Mouse (Mus musculus): Measurements from ENCODE around the gene Mag. TPM values are rescaled to one million over a fixed set of nuclear protein-coding genes. Genes with fewer than 3 reads are reported as not detected.

Gene Mag
- polyA plus RNA-seq, 1 experiment from 2014 or later: 0.24 TPM

DNA sequence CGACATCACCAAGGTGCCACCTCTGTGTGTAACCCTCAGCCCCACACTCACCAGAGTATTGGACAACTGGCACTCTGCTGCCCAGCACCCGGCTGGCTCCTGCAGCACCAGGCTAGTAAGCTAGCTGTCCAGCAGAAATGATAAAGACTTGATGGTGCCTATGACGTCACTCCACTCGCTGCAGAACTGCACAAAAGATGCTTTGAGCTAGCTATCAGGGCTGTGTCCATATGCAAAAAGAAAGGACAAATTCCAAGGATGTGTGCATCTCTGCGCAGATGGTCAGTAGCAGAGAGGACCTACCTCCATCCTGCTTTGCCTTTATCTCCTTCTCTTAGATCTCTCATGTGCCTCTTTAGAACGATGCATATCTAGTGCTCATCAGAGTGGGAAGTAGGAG is 58.6 kb downstream of the Mag start, which contains the start of gene Ffar3:
Ffar3 (minus strand) TSS at position 101 of the 400 bp plus-strand sequence.
- Histone ChIP-seq H3K9ac (no peak within 1 kb of the TSS), H3K9me3 (no peaks in the 10 kb centered on the region), H3K4me2 (replicated peaks) (no peak within 1 kb of the TSS), H3K4me1 (replicated peaks) (peaks cover 4% of the 10 kb centered on the region; the same call in 1 of the 2 replicates), H3K27me3 (replicated peaks) (no peaks in the 10 kb centered on the region; the same call in 1 of the 2 replicates), H3K27ac (no peak within 1 kb of the TSS), H3K36me3 (no peaks in the 10 kb centered on the region), H3K4me3 (replicated peaks) (no peak within 1 kb of the TSS)
- 69% methylated on average over 6 of the region's 6 CpGs for WGBS
- ATAC-seq: no peak

GRCm38 (mm10) chr7:30851421-30851820 is 63.3 kb downstream of the Mag start:
- H3K4me2 ChIP-seq (replicated peaks): no peak overlapping the region
- no peaks in the 10 kb centered on the region; the same call in 1 of the 2 replicates for H3K27me3 ChIP-seq (replicated peaks)
- 71% methylated on average over 1 of the region's 1 CpGs for WGBS
- no peak overlapping the region for H3K27ac ChIP-seq
- no peak for ATAC-seq
- no peak overlapping the region for H3K9ac ChIP-seq
- no peaks in the 10 kb centered on the region for H3K9me3 ChIP-seq
- H3K4me3 ChIP-seq (replicated peaks): no peak overlapping the region
- H3K4me1 ChIP-seq (replicated peaks): peaks cover 8% of the 10 kb centered on the region
- H3K36me3 ChIP-seq: no peaks in the 10 kb centered on the region

Other genes starting within 250 kb of the Mag start
- gene Haus5, start 249.9 kb downstream of the Mag start, polyA plus RNA-seq (2015; fragmentation: Nextera tagmentation; extraction: Ambion mirVana): 38.7 and 40.5 TPM in 2 replicates
- gene Pmis2, start 243.3 kb downstream of the Mag start, polyA plus RNA-seq (2015; fragmentation: Nextera tagmentation; extraction: Ambion mirVana): not detected in 2 replicates
- 3.2 and 4.7 TPM in 2 replicates for gene 2200002J24Rik, start 215.9 kb downstream of the Mag start, polyA plus RNA-seq (2015; fragmentation: Nextera tagmentation; extraction: Ambion mirVana)
- gene Atp4a, start 202.7 kb downstream of the Mag start, polyA plus RNA-seq (2015; fragmentation: Nextera tagmentation; extraction: Ambion mirVana): 1.3 and 2.0 TPM in 2 replicates
- gene Tmem147, start 185.3 kb downstream of the Mag start, polyA plus RNA-seq (2015; fragmentation: Nextera tagmentation; extraction: Ambion mirVana): 220 and 257 TPM in 2 replicates
- 0.10 and 0.33 TPM in 2 replicates for gene Gapdhs, start 171.2 kb downstream of the Mag start, polyA plus RNA-seq (2015; fragmentation: Nextera tagmentation; extraction: Ambion mirVana)
- 1.4 TPM in 2 replicates for gene Sbsn, start 163.4 kb downstream of the Mag start, polyA plus RNA-seq (2015; fragmentation: Nextera tagmentation; extraction: Ambion mirVana)
- 4.6 and 5.3 TPM in 2 replicates for gene Dmkn, start 151.1 kb downstream of the Mag start, polyA plus RNA-seq (2015; fragmentation: Nextera tagmentation; extraction: Ambion mirVana)
- gene Krtdap, start 127.0 kb downstream of the Mag start, polyA plus RNA-seq (2015; fragmentation: Nextera tagmentation; extraction: Ambion mirVana): 1.9 and 2.8 TPM in 2 replicates
- 10.9 and 15.5 TPM in 2 replicates for gene Ffar2, start 91.1 kb downstream of the Mag start, polyA plus RNA-seq (2015; fragmentation: Nextera tagmentation; extraction: Ambion mirVana)
- 0.54 and 0.83 TPM in 2 replicates for gene Ffar3, start 58.7 kb downstream of the Mag start, polyA plus RNA-seq (2015; fragmentation: Nextera tagmentation; extraction: Ambion mirVana)
- gene Ffar1, start 53.3 kb downstream of the Mag start, polyA plus RNA-seq (2015; fragmentation: Nextera tagmentation; extraction: Ambion mirVana): 0.25 and 0.27 TPM in 2 replicates
- 0.38 and 0.59 TPM in 2 replicates for gene Cd22, start 34.5 kb downstream of the Mag start, polyA plus RNA-seq (2015; fragmentation: Nextera tagmentation; extraction: Ambion mirVana)
- not detected in 2 replicates for gene Hamp2, start 9.8 kb upstream of the Mag start, polyA plus RNA-seq (2015; fragmentation: Nextera tagmentation; extraction: Ambion mirVana)
- gene Hamp, start 29.2 kb upstream of the Mag start, polyA plus RNA-seq (2015; fragmentation: Nextera tagmentation; extraction: Ambion mirVana): 0.41 TPM in 1 of 2 replicates, not detected in the other
- gene Usf2, start 41.9 kb upstream of the Mag start, polyA plus RNA-seq (2015; fragmentation: Nextera tagmentation; extraction: Ambion mirVana): 17.5 and 18.1 TPM in 2 replicates
- 146 and 163 TPM in 2 replicates for gene Lsr, start 58.6 kb upstream of the Mag start, polyA plus RNA-seq (2015; fragmentation: Nextera tagmentation; extraction: Ambion mirVana)
- gene Fam187b, start 58.9 kb upstream of the Mag start, polyA plus RNA-seq (2015; fragmentation: Nextera tagmentation; extraction: Ambion mirVana): 10.1 and 11.4 TPM in 2 replicates
- gene Fxyd5, start 127.6 kb upstream of the Mag start, polyA plus RNA-seq (2015; fragmentation: Nextera tagmentation; extraction: Ambion mirVana): 21.7 and 29.8 TPM in 2 replicates
- 20.3 and 20.7 TPM in 2 replicates for gene Fxyd7, start 136.6 kb upstream of the Mag start, polyA plus RNA-seq (2015; fragmentation: Nextera tagmentation; extraction: Ambion mirVana)
- 64.5 and 80.1 TPM in 2 replicates for gene Fxyd1, start 142.3 kb upstream of the Mag start, polyA plus RNA-seq (2015; fragmentation: Nextera tagmentation; extraction: Ambion mirVana)
- gene Lgi4, start 144.5 kb upstream of the Mag start, polyA plus RNA-seq (2015; fragmentation: Nextera tagmentation; extraction: Ambion mirVana): 1.5 TPM in 2 replicates
- 70.8 and 77.4 TPM in 2 replicates for gene Fxyd3, start 161.8 kb upstream of the Mag start, polyA plus RNA-seq (2015; fragmentation: Nextera tagmentation; extraction: Ambion mirVana)
- gene Hpn, start 200.4 kb upstream of the Mag start, polyA plus RNA-seq (2015; fragmentation: Nextera tagmentation; extraction: Ambion mirVana): 37.9 and 47.0 TPM in 2 replicates
- gene Scn1b, start 212.1 kb upstream of the Mag start, polyA plus RNA-seq (2015; fragmentation: Nextera tagmentation; extraction: Ambion mirVana): 1.6 and 1.8 TPM in 2 replicates
- 41.6 and 44.2 TPM in 2 replicates for gene Gramd1a, start 241.0 kb upstream of the Mag start, polyA plus RNA-seq (2015; fragmentation: Nextera tagmentation; extraction: Ambion mirVana)